Mouse (Mus musculus) lung, postnatal 0 days (tissue): ENCODE results near the gene Ptprn2.

Experiments used
- CTCF ChIP-seq: IDR thresholded peaks from 2 replicates; pipeline ENCODE4 v1.5.1; 2016; ENCODE audit warnings: antibody characterized with exemption, mild to moderate bottlenecking
- EP300 ChIP-seq: IDR thresholded peaks from 2 replicates; pipeline ENCODE4 v1.6.1; 2016; ENCODE audit warnings: antibody characterized with exemption, mild to moderate bottlenecking, control low read depth

- TF ChIP-seq EP300 (no peak), CTCF (no peak)
Measured at GRCm38 (mm10) chr12:117257205-117257920, 771.8 kb downstream of the Ptprn2 start.
